8 mouse cellular contexts compared by ENCODE assay signal in the genomic region with DNA sequence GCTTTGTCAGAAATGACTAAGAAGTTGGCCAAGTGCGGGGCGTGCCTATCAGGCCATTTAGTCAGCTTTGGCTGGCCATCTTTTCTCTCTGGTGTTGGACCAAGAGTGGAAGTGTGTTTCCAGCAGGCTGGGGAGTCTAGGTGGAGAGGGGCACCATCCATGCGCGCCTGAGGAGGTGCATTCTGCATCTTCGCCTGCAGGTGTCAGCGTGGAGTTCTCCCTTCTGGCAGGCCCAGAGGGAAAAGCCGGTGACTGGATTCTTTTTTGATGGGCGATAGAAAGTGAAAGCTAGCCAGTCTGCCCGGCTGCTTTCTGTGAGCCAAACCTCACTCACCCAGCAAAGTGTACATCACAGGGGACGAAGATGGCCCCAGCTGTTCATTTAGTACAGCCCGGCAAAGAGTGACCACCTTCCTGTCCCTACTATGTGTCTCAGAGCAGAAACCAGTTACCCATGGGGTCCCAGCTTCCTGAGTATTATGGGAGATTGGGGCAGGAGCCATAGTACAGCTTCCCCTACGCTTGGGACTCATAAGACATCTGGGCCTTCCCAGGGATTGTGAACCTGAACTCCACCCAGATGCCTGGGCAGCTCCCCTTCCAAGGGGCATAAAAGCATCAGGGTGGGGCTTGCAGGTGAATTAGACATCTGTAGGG.
A peak's percentile ranks its signal among the peaks of the same experiment; 100 is the strongest.
DNase-seq lines count a peak whose midpoint lies in the region; ATAC-seq and TF ChIP-seq lines count a peak whose summit lies in the region.

No protein-coding gene starts in this region.

- no peaks in the 10 kb centered on the region for H3K27me3 ChIP-seq in embryonic facial prominence, embryonic 11.5 days (ENCODE audit: control insufficient read depth, insufficient read depth, low read length)
- no peaks in the 10 kb centered on the region for H3K27me3 ChIP-seq in heart, adult 2 months (ENCODE audit: control insufficient read depth, insufficient read depth, low read length)
- no peaks in the 10 kb centered on the region for H3K27me3 ChIP-seq in limb, embryonic 10.5 days (ENCODE audit: low read depth, poor library complexity, severe bottlenecking)
- no peaks in the 10 kb centered on the region; the same call in 1 of the 2 replicates for H3K27me3 ChIP-seq in midbrain, embryonic 11.5 days (ENCODE audit: control insufficient read depth, insufficient read depth, low read length)

- no peak overlapping the region for H3K27ac ChIP-seq in embryonic facial prominence, embryonic 11.5 days (replicated peaks; ENCODE audit: low read depth, low read length)
- H3K27ac ChIP-seq in heart, adult 2 months, result no peak overlapping the region; the same call in 1 of the 2 replicates
- peak overlapping the region; percentile 61 for H3K27ac ChIP-seq in limb, embryonic 10.5 days
- no peak overlapping the region for H3K27ac ChIP-seq in midbrain, embryonic 11.5 days (ENCODE audit: low read depth, low read length)

- peak; percentile 98; the same call in 1 of the 2 replicates for TF ChIP-seq CTCF in heart, adult 2 months (IDR thresholded peaks at IDR 0.05)

- 25% methylated on average over 12 of the region's 12 CpGs for WGBS in embryonic facial prominence, embryonic 11.5 days
- WGBS in heart, adult 2 months, result 11% methylated on average over 12 of the region's 12 CpGs
- 28% methylated on average over 12 of the region's 12 CpGs for WGBS in limb, embryonic 10.5 days
- WGBS in midbrain, embryonic 11.5 days, result 22% methylated on average over 12 of the region's 12 CpGs

- no peaks in the 10 kb centered on the region; the same call in 1 of the 2 replicates for H3K36me3 ChIP-seq in embryonic facial prominence, embryonic 11.5 days (replicated peaks; ENCODE audit: control insufficient read depth, insufficient read depth, low read depth, low read length)
- H3K36me3 ChIP-seq in heart, adult 2 months (ENCODE audit: control insufficient read depth, insufficient read depth, low read length), result no peaks in the 10 kb centered on the region
- peaks cover 19% of the 10 kb centered on the region for H3K36me3 ChIP-seq in limb, embryonic 10.5 days
- no peaks in the 10 kb centered on the region for H3K36me3 ChIP-seq in midbrain, embryonic 11.5 days (ENCODE audit: control insufficient read depth, insufficient read depth, low read length)

- no peak overlapping the region; the same call in 1 of the 2 replicates for H3K9ac ChIP-seq in embryonic facial prominence, embryonic 11.5 days (replicated peaks; ENCODE audit: low read length)
- H3K9ac ChIP-seq in heart, adult 2 months (ENCODE audit: low read depth, low read length), result peak overlapping the region; percentile 70
- H3K9ac ChIP-seq in midbrain, embryonic 11.5 days (ENCODE audit: low read length), result no peak overlapping the region

- H3K79me2 ChIP-seq in heart, adult 2 months (replicated peaks; ENCODE audit: control insufficient read depth, insufficient read depth, low read length), result no peaks in the 10 kb centered on the region; the same call in 1 of the 2 replicates

- 0 out of 2 replicates have a peak, but pooled peaks have one; percentile 59 for TF ChIP-seq EP300 in heart, adult 2 months (IDR thresholded peaks at IDR 0.05; ENCODE audit: insufficient read depth, low read depth, low read length)

- H3K4me3 ChIP-seq in embryonic facial prominence, embryonic 11.5 days (ENCODE audit: low read depth, low read length), result no peak overlapping the region
- H3K4me3 ChIP-seq in heart, adult 2 months, result peak overlapping the region; percentile 38
- peak overlapping the region; percentile 29 for H3K4me3 ChIP-seq in limb, embryonic 10.5 days
- H3K4me3 ChIP-seq in midbrain, embryonic 11.5 days (ENCODE audit: low read depth, low read length), result no peak overlapping the region

- H3K4me2 ChIP-seq in embryonic facial prominence, embryonic 11.5 days (ENCODE audit: low read depth, low read length), result no peak overlapping the region; the same call in 1 of the 2 replicates
- peak overlapping the region; percentile 12; the same call in 1 of the 2 replicates for H3K4me2 ChIP-seq in midbrain, embryonic 11.5 days

- no peak for TF ChIP-seq POLR2A in heart, adult 2 months (IDR thresholded peaks at IDR 0.05; ENCODE audit: insufficient read depth, low read depth, low read length)

- intact Hi-C loops in heart, adult 2 months (cut with DNase I), result loop anchor here (10.0 kb wide), 1 partner anchor 172 kb away; no protein-coding TSS in a partner anchor

- peak; percentile 90 for DNase-seq in adrenal gland, postnatal 14 days
- peak; percentile 81 for DNase-seq in embryonic facial prominence, embryonic 11.5 days (ENCODE audit: low spot score)
- peak; percentile 83 to 88 for DNase-seq in heart, adult 2 months
- peak; percentile 82 for DNase-seq in kidney, adult 18-20 months
- peak; percentile 75 for DNase-seq in limb, embryonic 10.5 days (ENCODE audit: low spot score)
- peak; percentile 97 for DNase-seq in midbrain, embryonic 11.5 days (ENCODE audit: low spot score, missing footprints)
- peak; percentile 60 to 73 for DNase-seq in right cerebral cortex, postnatal 36 days (ENCODE audit: low spot score in 2 of 2)
- DNase-seq in urinary bladder, postnatal 4 days (ENCODE audit: low spot score in 2 of 2), result peak; percentile 70 to 88

- H3K4me1 ChIP-seq in embryonic facial prominence, embryonic 11.5 days (ENCODE audit: control insufficient read depth, insufficient read depth, low read length), result peaks cover 3% of the 10 kb centered on the region
- peaks cover 3% of the 10 kb centered on the region; the same call in 1 of the 2 replicates for H3K4me1 ChIP-seq in heart, adult 2 months (ENCODE audit: control insufficient read depth, insufficient read depth, low read length)
- peaks cover 80% of the 10 kb centered on the region for H3K4me1 ChIP-seq in limb, embryonic 10.5 days
- peaks cover 35% of the 10 kb centered on the region for H3K4me1 ChIP-seq in midbrain, embryonic 11.5 days (ENCODE audit: control insufficient read depth, insufficient read depth, low read length)

- 0 out of 2 replicates have a peak, but pooled peaks have one; percentile 31 for ATAC-seq in embryonic facial prominence, embryonic 11.5 days (replicated peaks; ENCODE audit: insufficient number of reproducible peaks, low FRiP score, low TSS enrichment, low read depth)
- ATAC-seq in midbrain, embryonic 11.5 days (ENCODE audit: low FRiP score), result peak; percentile 34; the same call in 1 of the 2 replicates

- no peaks in the 10 kb centered on the region for H3K9me3 ChIP-seq in embryonic facial prominence, embryonic 11.5 days (replicated peaks; ENCODE audit: control insufficient read depth, low read length)
- H3K9me3 ChIP-seq in limb, embryonic 10.5 days (replicated peaks), result no peaks in the 10 kb centered on the region
- no peaks in the 10 kb centered on the region for H3K9me3 ChIP-seq in midbrain, embryonic 11.5 days (ENCODE audit: control insufficient read depth, low read length)

Comparison
In these comparisons a context has a peak if more than half of its experiments do, and no peak if none do; other contexts are left out.
1. H3K4me3 ChIP-seq: peak in heart, adult 2 months (single experiment) and limb, embryonic 10.5 days (single experiment); none in embryonic facial prominence, embryonic 11.5 days (single experiment) and midbrain, embryonic 11.5 days (single experiment).
2. Peak in every context shown above with its lines, with median percentiles within 50 percentile points of each other: DNase-seq.